Mouse (Mus musculus) CD4-positive, CD25-positive, alpha-beta regulatory T cell, adult 2 months (primary cell): ENCODE results near the gene Ahsg.

Experiments used
- DNase-seq: peaks from one replicate; pipeline ENCODE4 v3.0.0-alpha.2; 2012; ENCODE audit warnings: low read depth, low spot score

Gene Ahsg

DNA sequence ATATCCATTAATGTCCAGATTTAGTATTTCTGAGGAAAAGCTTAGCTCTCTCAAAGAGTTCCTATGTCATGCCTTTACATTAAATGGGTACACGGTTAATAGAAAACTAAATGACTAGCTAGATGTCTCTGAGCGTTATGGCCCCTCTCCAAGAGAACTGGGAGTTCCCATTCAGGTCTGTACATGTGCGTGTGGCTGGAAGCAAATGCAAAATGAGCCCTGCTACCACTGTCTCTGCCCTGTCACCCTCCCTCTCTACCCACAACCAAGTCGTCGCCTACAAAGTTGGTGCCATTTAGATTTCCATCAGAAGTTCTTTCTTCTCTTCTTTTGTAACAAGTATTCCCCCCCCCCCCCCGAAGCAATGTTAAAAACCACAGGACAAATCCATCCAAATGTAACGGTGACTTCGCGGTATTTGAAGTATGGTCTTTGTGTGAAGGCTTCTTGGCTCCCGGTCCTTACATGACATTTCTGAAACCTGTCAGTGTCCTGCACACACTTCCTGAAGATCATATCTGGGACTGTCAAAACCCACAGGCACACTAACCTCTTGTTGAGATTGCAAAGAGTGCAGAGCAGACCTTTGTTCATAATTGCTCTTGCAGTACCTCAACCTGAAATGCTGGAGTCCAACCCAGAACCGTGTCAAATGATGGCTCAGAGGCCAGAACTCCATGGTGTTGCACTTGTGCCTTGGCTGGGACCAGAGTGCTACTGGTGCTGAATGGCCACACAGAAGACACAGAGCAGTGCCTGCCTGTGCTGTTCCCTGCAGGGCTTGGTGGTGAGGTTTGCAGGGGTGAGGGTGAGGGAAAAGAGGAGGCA lies at the start of gene Ahsg:
Gene Ahsg (plus strand): TSS at position 595 of the 828 bp plus-strand sequence.
- DNase-seq: no peak

DNA sequence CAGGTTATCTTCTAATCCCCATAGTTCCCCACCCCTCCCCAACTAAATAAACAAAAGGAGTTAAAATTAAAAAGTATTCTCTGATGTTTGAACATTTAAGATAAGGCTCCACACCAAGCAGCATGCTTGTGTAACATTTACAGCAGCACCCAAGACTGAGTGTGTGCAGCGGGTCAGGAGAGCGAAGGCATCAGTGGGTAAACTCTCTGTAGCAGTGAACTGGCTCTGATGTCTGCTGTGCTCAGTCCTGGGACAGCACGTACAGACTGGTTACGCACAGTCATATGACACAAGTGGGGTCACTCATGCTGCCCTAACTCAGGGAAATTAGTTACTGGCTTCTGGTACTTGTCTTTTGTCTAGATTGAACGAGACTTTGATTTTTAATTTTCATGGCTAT lies 48.2 kb upstream of the Ahsg start:
- no peak for DNase-seq

DNA sequence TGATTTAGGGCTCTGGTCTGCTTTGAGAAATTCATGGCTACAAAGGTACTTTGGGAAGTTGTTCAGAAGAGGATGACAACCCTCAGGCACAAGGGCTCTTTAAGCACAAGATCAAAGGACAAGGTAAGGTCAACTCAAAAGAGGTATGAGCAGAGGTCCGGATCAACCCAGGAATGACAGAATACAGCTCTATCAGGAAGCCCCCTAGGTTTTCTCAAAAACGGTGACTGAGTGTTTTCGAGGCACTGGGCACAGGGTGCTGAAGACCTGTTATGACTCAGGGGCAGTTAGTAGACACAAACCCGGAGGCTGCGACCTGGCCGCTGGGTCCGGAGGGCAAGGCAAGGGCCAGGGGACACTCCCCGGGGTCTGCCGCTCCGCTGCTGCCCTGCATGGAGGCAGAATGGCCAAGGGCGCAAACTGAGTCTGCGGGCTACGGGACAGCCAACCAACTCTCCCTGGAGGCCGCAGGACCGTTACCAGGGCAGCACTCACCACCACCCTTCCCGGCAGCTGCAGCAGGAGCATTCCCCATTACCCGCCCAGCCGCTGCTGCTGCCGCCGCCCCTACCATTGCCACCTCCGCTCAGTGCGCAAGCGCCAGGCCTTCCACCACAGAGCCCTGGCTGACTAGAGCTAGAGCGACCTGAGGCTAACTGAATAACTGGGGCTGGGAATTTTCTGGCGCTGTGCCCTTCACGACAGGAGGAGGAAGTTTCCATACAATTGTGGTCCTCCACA lies 46.8 kb upstream of the Ahsg start:
- peak; percentile 21 for DNase-seq

DNA sequence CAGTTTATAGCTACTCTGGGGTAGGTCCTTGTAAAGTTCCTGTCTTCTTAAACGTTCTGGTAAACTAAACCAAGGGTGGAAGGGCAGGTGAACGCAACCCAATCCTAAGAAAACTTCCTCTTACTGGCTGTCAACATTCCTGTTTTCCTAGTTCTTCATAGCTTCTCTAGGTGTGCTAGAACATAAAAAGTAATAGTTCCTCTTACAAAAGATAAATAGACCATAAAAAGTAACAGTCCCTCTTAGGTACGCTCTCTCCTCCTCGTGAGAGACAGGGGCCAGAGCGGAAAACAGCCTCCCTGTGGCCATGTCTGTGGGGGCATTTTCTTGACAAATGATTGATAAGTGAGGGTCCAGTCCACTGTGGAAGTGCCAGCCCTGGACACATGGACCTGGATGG lies 46.2 kb upstream of the Ahsg start:
- no peak for DNase-seq

DNA sequence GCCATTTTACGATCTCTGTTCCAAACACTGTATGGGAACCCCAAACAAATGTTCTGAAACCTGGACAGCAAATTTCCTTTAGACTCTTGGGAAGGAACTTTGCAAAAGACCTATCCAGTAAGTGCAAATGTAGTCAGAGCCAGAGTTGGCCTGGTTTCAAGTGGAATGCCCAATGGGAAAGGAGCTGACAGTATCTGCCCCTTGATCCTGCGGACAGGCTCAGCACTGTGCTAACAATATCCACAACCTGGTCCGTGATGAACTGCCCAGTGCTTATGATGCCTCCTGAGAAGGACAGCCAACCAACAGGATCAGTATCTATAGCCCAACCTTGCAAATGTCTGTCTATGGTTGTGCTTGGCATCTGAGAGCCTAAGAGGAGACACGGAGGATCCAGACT lies 45.6 kb upstream of the Ahsg start:
- DNase-seq: no peak

DNA sequence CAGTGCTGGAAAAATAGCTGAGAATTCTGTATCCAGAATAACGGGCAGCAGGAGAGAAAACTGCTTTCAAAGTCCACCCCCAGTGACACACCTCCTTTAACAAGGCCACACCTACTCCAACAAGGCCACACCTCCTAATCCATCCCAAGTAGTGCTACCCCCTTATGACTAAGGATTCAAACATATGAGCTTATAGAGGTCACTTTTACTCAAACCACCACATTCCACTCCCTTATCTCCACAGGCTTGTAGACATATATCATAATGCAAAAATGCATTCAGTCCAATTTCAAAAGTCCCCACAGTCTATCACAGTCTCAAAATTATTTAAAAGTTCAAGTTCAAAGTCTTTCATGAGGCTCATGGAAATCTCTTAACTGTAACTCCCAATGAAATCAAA lies 43.4 kb upstream of the Ahsg start:
- DNase-seq: no peak

DNA sequence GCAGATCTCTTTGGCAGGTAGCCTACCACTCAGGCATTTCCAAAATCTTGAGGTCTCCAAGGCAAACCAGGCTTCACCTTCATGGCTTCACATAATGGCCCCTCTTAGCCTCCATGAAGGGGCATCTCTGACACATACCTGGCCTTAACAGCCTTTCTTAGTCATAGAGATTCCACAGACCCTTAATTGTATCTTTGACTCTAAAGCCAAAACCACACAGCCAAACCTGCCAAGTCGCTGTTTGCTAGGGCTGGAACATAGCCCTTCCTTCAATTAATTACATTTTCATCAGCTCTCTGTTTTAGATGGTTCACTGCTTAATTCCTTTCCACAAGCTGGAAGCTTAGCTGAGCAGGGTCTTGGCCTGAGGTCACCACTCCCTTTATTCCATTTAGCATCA lies 42.7 kb upstream of the Ahsg start:
- DNase-seq: no peak

DNA sequence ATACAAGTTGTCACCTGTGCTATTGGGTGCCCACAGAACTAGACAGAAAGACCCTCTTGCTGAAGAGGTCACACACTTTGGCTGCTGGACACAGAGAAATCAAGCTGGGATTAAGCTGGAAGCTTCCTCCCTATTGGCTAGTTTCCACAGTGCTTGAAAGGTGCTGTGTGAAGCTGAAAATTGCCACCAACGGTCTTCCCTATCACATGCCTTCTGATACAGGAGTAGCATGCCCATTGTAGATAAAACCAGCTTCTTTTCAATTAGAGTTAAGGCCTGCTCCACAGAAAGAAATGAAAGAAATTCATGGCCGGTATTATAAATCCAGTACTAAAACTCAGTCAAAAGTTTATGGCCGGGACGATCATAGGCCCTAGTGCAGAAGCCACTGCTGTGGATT lies 38.4 kb upstream of the Ahsg start:
- DNase-seq: no peak

DNA sequence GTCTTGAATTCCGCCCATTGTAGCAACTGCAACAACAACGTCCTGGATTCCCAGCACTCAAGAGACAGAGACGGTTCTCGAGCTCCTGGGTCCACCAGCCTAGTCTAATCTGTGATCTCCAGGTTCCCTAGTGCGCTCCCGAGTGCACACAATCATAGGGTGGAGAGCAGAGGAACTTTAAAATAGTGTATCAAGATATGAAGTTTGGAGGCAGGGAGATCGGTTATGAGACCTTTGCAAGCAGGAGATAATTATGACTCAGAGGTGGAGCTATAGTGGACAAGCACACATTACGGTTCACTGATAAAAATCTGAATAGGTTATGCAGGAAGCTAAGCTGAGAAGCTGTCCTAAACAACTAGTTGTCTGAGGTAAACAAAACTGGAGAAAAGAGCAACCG lies 34.3 kb upstream of the Ahsg start:
- DNase-seq: no peak

DNA sequence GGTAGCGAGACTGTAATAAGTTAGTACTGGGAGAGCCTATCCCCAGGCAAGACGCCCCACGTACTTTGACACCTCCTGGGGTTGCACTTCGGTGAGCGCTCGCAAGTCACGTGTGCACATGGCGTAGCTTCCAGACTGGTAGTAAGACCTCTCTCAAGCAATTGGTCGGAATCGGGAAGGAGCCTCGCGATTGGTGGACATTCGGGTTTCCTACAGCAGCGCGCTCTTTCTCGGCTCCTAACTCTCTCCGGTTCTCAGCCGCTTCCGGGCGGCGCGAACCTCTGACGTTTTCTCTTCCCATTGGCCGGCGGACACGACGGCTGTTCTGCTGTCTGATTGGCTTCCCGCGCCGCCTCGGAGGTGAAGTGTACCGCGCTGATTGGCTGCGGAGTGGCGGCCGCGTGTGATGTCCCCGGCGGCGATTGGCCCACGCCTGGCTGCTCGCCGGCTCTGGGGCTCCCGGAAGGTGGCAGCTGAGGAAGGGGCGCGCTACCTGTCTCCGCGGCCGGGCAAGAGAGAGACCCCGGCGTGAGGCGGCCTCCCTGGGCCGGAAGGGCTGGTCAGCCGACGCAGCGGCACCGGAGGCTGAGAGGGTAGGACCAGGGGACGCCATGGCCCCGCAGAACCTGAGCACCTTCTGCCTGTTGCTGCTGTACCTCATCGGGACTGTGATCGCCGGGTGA lies 33.5 kb upstream of the Ahsg start, which contains the start of the genes Tbccd1 and Dnajb11:
Gene Tbccd1 (minus strand): TSS at position 239 of the 683 bp plus-strand sequence.
Gene Dnajb11 (plus strand): TSS at position 415 of the 683 bp plus-strand sequence.
- DNase-seq: peak; percentile 99

DNA sequence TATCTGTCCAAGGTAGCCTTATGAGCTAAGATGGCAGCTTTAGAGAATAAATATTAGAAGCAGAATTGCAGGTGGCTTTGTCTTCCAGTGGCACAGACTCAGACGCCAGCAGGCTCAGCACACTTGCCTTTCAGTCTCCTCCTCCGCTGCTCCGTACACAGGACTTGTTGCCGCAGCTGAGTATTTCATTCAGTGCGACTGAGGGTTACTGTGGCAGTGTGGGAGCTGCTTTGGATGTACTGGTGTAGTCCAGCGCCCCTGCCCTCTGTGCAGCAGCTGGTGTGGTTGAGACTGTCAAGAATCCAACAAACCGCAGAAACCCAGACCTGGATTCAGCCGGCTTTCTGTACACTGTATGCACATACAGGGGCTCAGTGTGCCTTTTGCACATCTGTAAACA lies 18.7 kb upstream of the Ahsg start:
- DNase-seq: no peak

DNA sequence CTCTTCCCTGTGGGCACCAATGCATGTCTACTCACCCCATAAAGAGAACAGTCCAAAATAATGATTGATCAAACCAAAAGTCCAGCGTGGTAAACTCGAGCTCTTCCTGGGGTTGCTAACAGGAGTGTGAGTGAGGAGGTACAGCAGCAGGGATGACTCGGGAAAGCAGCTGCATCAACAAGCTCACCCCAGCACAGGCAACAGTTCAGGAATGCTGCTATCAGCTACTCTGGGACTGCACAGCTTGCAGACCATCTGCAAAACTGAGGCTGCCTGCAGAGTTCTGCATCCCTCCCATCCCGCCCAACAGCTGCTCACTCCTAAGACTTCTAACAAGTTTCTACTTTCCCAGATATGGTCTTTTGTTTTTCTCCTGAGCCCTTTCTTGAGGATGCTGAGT lies 17.7 kb upstream of the Ahsg start:
- no peak for DNase-seq

DNA sequence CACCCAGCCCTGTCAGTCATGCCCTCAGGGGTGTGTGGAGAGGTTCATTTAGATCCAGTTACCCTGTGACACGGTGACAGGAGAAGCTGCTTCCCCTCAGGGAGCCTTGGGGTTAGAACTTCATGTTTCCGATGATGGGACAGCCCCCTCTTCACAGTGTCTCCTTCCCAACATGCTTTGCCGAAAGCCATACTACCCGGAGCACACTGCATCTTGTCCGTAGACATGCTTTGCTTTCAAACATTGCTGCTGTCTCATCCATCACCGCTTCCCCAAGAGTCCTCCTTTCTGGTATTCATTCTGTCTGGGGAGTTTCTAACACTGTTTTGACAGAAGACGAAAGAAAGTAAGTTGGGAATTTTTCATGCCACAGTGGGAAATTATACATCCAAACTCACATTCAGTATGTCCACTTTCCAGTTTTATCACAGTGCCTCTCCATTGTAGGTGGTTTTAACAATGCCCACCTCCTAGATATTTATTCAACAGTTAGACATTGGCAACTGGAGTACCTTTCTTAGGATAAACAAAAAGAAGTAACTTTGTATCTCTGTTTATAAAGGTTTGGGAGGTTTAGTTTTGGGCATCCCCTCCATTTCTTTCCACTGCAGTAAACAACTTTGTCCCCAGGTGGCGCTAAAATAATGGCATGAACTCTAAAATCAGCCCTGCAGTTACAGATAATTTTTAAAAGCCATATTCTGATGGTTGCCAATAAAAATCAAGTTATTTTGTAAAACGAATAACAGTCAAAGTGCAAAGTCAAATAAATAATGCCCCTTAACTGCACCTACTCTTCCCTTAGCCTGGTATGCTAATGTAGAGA lies 14.6 kb upstream of the Ahsg start:
- peak; percentile 62 for DNase-seq

DNA sequence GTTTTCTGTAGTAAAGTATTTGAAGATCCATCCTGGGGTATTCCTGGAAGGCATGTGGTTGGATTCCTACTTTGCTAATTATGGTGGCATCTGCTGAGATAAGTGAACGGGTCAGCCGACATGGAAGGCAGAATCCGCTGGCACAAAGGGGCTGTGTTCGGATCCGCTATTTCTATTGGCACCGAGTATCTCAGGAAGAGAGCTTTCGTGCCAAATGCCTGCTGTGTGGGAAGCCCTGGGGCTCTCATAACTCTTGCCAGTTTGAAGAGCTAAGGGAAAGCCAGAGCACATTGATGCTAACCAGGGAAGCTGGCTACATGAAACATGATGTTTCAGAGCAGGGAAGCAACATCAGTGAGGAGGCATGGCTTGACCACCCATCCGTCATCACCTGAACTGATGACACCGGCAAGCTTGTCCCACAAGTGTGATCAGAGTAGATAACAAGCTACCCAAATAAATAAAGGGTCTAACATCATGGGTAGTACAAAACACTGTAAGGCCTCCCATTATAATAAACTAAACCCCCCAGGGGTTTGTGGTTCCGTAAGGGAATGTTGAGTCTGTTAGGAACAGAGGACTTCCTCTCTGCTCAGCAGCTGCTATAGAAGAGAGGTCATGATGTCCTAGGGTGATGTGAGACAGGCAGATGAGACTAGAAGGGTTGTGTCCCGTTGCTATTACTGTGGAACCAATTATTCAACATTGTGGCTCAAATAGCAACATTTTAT lies 13.3 kb upstream of the Ahsg start:
- DNase-seq: no peak

DNA sequence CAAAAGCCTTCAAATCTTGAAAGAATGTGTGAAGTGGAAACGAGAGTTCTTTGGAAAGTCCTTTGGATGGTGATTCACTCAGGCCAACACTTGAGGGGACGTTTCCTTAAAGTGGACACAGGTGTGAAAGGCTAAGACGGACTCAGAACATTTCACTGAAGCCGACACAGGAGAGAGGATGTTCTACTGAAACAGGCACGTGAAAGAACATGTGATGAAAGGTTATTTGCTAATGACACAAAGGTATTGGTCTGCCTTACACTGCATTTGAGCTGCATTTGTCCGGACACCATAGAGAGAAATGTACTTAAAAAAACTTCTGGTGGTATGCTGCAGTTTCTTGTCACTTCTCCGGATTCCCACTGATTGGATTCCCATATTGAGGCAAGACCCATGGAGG lies 12.4 kb upstream of the Ahsg start:
- no peak for DNase-seq

DNA sequence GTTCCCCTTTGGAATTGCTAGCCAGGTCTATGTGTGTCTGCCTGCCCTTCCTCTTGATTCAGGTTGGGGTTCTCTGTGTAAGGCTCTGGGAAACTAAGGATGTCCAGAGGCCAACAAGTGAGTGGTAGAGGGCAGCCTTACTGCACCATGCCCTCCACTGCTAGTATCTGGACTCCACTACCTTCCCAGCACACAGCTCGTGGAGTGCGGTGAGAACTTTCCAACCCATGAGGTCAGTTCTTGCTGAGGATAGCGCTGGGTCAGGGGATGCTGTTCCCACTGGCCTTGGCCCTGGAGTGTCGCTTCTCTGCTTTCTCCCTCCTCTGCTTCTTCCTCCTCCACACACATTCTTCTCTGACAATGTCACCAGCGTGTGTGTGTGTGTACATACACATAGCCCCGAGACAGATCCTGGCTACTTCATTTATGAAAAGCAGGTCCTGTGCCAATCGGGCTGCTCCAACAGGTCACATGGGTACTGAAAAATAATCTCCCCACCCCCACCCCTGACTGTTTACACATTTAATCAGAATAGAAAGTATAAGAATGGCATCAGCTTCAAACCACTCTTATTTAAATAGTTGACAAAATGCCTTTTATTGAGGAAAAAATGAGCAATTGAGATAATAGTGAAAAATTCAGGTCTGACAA lies 11.0 kb upstream of the Ahsg start:
- DNase-seq: no peak

DNA sequence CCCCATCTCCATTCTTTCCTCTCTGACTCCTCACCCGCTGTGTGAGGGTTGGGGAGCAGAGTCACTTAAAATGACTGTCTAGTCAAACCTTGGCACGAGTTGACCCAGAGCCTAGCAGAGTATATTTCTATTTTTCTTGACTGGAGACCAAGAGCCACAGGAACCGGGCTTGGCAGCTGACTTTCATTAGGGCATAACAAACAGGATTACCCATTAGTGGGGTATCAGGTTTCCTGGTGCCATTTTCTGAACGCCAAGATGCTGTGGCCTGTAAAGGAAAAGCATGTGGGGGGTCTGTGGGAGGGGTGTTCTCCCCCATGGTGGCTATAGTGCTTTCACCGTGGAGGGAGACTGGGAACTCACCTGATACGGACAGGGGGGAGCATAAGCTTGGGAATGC lies 10.2 kb upstream of the Ahsg start:
- no peak for DNase-seq

DNA sequence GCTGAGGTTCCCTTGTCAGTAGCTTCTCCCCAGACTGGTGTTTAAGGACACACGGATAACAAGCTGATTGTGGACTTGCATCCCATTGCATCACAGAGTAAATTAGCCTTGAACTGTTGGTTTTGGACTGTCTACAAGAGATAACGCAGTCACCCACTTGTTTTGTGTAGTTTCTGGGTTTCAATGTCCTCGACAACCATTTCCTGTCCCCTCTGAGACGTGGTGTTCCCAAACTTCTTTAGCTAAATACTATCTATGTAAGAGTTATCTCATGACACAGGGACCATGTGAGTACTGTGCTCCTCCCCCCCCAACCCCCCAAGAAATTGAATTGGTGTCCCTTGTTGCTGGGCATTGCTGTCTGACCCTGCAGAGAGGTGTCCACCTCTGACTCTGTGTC lies 9.6 kb upstream of the Ahsg start:
- no peak for DNase-seq

DNA sequence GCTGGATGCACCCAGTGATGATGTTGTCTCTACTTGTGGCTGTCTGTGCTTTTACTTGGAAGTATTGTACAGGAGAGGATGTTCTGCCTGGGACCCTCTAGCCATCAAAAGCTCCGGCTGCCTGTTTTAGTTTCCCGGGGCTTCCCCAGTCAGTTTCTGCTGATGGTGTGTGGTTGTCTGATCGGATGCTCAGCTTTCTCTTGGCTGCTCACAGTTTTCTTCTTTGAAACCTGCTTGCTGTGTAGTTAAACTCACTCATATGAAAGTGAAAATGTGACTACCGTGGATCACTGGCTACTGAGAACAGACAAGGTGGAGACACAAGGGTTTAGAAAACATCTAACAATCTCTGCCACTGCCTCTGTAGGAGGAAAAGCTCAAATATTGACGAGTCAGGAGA lies 7.6 kb upstream of the Ahsg start:
- peak; percentile 23 for DNase-seq

DNA sequence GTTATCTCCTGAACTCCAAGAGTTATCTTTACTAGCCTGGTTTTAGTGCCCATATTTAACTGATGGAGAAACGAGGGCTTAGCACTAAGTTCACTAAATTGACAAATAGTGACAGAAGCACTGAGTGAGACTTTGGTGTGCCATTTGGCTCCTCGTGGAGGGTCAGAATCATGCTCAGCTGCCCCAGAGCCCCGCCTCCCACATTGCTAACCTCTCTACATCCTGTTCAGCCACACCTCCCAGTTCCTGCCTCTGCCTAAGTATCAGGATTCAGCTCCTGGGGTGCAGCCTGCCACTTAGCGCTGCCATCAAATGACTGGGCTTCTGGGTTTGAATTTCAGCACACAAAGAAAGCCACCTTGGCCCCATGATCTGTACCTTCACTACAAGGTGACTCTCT lies 5.7 kb upstream of the Ahsg start:
- DNase-seq: peak; percentile 5
